Mouse (Mus musculus) c-Kit-positive CD71-negative TER-119-negative erythroid progenitor cells, embryonic 14.5 days (primary cell): ENCODE results near the gene Siglece.

Experiments used
- DNase-seq: peaks from one replicate; pipeline ENCODE4 v3.0.0-alpha.2; 2013; ENCODE audit warnings: low read depth

Gene Siglece

DNA sequence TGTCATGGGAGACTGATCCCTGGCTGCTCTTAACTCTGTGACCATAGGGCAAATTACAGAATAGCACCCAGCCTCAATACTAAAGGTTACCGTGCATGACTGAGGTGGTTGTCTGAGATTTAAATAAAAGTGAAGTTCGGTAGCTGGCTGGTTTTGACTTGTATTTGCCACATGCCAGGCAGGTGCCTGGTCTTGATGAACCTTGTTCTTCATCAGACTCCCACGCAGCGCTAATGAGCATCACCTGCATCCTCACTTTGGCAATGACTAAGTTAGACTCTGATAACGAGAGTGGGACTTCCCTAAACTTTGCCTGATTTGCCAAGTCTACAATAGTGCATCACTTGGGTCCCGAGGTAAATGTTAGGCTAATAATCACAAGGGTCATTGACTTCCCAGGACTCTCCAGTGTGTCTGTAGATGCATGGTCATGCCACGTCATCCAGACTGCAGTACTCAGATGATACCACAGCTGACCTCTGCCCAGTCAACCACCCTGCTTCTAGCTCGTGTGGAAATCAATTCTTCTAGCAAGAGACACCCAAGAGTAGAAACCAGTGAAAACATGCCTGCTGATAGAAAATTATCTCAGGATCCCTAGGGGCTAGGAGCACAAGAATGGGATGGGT, 34.1 kb downstream of the Siglece start:
- DNase-seq: no peak

DNA sequence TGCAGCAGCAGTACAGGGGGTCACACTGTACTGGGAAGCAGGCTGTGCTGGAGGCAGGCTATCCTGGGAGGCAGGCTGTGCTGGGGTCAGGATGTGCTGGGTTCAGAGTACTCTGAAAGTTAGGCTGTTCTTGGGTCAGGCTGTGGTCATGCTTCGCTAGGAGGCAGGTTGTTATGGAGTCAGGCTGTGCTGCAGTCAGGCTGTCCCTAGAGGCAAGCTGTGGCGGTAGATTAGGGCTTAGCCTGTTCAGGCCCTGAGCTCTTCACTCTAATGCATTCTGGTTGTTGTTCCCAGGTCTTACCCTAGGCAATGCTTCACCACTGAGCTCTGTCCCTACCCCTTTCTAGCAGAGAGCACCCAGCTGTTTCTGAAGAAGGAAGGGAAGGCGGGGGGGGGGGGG, 34.9 kb downstream of the Siglece start:
- DNase-seq: no peak

DNA sequence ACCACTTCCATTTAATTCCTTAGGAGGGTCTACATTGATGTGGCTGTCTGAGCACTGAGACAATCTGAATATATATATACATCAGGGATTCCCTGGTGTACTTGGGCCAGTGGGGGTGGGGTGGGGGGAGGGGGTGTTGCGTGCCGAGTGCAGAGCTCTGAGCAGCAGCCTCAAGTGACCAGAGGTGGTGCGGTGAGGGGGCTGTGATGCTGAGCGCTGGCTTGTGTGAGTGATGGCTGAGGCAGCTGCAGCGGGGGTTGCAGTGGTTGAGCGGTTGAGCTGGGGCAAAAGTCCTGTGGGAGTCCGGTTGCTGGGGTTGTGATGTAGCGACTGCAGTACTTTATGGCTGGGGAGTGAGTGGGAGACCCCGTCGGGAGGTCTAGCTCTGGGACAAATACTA, 36.1 kb downstream of the Siglece start:
- no peak for DNase-seq

DNA sequence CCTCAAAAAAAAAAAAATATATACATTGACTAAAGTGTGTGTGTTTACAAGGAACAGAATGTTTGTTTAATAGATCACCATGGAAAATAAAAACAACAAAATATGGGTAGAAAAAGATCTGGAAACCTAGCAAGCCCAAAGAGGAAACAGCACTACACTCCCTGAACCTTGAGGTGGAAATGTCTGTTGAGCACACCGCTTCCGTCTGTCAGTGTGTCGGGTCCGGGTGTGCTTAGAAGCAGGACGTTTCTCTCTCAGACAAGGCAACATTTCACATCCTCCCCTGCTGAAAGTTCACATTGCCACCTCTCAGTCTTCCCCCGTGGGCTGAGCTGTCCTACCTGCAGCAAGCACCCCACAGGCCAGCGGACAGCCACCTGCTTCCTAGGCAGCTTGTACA, 37.0 kb downstream of the Siglece start:
- no peak for DNase-seq

DNA sequence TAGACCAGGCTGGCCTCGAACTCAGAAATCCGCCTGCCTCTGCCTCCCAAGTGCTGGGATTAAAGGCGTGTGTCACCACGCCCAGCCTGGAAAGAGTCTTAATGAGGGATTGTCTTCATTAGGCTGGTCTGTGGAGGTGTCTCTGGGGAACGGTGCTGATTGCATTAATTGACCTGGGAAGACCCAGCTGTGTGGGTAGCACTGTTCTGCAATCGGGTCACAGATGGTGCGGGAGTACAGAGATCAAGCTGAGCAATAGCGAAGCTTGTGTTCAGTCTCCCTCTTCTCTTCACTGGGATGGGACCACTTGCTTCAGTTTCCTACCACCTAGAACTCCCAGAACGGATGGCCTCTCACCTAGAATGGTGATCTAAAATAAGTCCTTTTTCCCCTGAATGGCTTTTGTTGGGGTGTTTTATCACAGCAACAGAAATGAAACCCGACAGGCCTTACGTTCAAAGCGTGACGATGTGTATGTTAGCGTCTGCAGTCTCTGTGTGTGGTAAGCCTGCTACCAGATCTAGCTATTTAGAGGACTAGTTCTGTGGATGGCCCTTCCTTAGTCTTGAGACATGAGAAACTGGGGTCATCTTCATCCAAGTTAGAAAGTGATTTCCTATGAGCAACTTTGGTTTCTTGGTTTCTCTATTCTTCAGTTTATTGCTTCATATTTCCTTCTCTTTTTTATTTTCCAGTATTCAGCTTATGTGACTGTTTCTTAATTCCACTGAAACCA, 46.0 kb downstream of the Siglece start:
- no peak for DNase-seq

DNA sequence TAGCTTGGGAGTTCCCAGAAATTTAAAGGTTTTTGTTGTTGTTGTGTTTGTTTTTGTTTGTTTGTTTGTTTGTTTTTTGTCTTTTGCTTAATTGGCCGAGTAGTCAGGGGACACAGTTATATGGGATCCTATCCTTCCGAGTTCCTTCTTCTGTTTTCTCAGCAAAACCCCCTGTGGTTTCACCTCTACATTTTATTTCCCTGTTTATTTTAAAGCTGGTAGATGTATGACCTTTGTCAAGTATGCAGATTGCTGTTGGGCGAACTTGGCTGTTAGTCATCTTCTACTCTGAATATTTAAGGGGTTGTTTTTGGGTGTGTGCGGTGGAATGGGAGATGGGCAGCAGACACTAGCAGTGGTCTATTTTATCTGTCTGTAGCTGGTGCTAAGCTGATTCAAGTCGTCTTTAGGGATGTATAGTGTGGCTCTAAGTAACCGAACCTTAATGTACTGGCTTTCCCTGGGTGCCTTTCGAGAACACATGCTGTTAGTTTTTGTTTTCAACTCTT, 51.6 kb downstream of the Siglece start:
- DNase-seq: no peak

DNA sequence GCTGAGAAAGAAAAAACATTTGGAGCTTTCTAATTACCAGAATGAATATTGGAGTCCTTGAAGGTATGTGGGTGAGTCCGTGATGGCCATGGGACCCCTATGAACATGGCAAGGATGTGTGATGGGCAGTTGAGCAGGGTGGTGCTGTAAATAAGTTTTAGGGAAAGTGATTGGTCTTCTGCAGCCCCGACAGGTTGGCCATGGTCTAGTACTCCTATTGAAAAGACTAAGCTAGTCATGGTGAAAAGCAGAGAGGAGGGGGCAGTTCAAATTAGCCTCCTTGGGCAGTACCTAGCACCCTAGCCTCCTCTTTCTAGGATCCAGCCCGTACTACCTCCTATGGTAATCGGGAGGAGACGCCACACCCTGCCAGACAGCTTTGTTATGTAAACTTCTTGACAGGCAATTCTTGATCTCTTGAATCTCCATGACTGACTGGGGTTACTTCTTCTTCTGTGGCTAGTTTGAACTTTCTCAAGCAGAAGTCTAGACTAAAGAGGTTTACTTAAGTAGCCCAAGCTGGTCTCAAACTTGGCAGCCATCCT, 52.1 kb downstream of the Siglece start:
- no peak for DNase-seq

DNA sequence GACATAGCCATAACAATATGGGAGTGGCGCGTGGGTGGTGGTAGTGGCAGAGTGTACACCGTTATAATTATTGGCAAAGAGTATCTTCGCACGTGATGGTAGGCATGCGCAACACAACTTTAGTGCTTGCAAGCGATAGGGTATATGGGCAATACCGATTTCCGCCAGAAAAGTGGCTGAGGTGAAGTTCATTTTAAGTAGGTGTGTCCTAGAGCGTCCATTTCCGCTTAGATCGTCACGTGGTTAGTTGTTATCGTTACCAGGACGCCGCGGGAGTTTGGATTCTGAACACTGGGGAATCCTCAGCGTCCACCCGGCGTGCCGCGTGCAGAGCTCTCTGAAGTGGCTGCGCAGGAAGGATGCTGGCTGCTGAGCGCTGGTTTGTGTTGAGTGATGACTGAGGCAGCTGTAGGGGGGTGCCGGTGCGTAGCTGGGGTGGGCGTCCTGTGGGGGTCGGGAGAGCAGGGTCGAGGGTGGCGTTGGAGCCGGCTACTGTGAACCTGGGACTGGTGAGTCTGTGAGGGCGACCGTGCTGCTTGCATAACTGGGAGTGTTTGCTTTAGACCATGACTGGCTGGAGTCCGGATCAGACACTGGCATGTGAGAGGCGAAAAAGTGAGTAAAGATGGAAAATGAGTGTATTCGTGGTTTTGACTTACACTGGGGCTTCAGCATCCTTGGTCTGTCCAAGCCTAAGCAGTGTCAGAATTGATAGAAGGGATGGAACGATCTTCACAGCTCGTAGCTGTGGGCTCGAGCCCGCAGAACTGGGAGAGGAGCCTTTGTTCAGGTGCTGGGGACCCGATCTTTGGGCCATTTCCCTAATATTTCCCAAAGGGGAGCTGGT, 52.8 kb downstream of the Siglece start, which contains the start of gene Zfp819:
Gene Zfp819, plus strand, starts transcription at position 274 of the 847 bp plus-strand sequence.
- peak; percentile 28 for DNase-seq

DNA sequence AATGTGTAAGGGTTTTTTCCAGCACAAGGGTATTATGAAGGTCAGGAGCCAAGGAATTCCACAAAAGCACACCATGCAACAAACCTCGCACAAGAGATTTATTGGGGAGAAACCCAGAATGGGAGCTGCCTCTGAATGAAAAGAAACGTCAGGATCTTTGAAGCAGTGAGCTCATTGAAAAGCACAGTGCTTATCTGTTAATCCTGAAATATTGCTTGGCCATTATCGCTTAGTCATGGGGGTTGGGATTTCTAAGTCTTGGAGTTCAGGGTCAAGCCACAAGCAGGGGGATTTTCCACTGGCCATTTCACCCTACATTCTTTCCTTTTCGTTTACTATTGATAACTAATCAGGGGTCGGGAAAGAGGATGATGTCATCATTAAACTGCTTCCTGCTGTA, 58.1 kb downstream of the Siglece start:
- DNase-seq: no peak
